Mouse (Mus musculus): ENCODE data around the gene She. TPM values are rescaled to one million over a fixed set of nuclear protein-coding genes. Genes with fewer than 3 reads are reported as not detected.

The She gene
- polyA plus RNA-seq, 1 experiment from 2014 or later = 2.5 TPM

DNA sequence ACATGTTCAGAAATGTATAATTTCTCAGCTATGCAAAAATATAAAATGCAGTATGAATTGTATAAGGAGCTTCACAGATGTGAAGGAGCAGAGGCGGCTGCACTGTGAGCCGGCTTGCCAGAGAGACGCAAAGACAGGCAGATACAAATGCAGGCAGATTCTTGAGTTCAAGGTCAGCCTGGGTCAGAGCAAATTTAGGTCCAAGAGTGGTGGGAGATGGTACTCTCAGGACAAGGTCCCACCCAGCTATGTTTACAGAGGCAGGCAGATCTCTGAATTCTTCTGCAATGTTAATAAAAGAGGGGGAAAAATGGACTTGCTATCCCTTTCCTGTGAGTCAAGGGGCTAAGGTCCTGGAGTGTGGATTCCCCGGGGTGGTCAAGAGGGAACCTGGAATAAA lies 34.6 kb downstream of the She start:
- Histone ChIP-seq H3K27me3 (no peaks in the 10 kb centered on the region), H3K9ac (no peak overlapping the region), H3K4me2 (no peak overlapping the region), H3K4me3 (no peak overlapping the region), H3K36me3 (no peaks in the 10 kb centered on the region), H3K9me3 (no peaks in the 10 kb centered on the region), H3K27ac (replicated peaks) (no peak overlapping the region), H3K4me1 (replicated peaks) (peaks cover 46% of the 10 kb centered on the region)
- no peak for ATAC-seq (ENCODE audit: low read depth)
- 83% methylated on average over 4 of the region's 4 CpGs for WGBS

DNA sequence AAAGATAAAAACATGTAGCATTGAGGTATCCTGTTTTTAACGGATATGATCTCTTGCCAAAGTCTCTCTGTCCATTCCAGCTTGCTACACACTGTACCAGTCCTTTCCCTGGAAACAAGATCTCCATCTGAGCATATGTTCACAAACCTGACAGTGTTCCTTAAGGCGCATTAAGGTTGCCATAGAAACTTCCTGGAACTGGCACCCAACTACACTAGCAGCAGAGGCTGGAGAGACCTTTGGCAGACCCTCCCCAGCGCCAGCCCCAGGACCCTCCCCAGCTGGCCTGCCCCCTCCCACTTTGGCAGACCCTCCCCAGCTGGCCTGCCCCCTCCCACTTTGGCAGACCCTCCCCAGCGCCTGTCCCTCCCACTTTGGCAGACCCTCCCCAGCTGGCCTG lies 36.5 kb downstream of the She start:
- no peaks in the 10 kb centered on the region for H3K9me3 ChIP-seq
- no peaks in the 10 kb centered on the region for H3K36me3 ChIP-seq
- ATAC-seq (ENCODE audit: low read depth) = peak; percentile 85
- no peak overlapping the region for H3K4me3 ChIP-seq
- H3K27ac ChIP-seq (replicated peaks) = peak overlapping the region; percentile 6; the same call in 1 of the 2 replicates
- 58% methylated on average over 4 of the region's 4 CpGs for WGBS
- H3K4me1 ChIP-seq (replicated peaks) = peaks cover 42% of the 10 kb centered on the region
- H3K9ac ChIP-seq = no peak overlapping the region
- H3K4me2 ChIP-seq = no peak overlapping the region
- no peaks in the 10 kb centered on the region for H3K27me3 ChIP-seq

DNA sequence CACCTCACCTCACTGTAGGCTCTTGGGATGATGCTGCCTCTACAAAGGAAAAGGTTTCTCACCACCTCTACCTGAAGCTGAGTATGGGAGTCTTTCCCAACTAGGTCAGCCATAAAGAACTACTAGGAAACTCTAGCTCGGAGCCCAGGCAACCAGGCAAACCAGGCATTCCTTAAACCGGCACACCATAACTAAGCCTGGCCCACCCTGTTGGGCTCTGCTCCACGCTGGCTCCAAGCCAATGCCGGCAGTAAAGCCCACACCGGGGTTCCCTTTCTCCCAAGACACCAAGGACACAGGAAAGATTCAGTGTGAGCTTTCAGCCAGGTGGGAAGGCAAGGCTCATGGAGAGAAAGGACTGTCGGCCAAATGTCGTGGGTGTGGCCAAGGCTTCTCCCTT lies 37.2 kb downstream of the She start:
- peak; percentile 81 for ATAC-seq (ENCODE audit: low read depth)

DNA sequence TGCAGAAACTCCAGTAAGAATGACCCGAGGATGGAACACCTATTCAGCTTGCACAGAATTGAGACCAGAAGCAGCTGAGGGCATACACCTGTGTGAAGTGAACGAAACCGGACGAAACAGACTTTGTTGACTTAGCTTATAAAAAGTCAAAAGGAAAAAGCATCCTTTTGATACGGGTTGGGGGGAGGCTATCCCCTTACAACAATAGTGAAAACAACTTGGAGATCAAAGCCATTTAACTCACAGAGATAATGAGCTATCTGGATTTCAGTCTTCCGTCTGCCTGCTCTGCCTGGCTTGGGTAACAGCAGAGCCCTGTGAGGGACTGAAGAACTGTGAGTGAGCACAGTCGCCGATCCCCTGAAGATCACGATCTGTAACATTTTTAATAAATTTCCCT lies 37.8 kb downstream of the She start:
- Histone ChIP-seq H3K9ac (no peak overlapping the region), H3K36me3 (no peaks in the 10 kb centered on the region), H3K4me1 (replicated peaks) (peaks cover 42% of the 10 kb centered on the region), H3K9me3 (no peaks in the 10 kb centered on the region), H3K4me2 (no peak overlapping the region), H3K27ac (replicated peaks) (peak overlapping the region; percentile 46; the same call in 1 of the 2 replicates), H3K4me3 (no peak overlapping the region), H3K27me3 (no peaks in the 10 kb centered on the region)
- WGBS = 59% methylated on average over 9 of the region's 9 CpGs
- no peak for ATAC-seq (ENCODE audit: low read depth)

More for the DNA sequence above, 37.2 kb downstream of the She start:
- H3K27me3 ChIP-seq = no peaks in the 10 kb centered on the region
- peak overlapping the region; percentile 46; the same call in 1 of the 2 replicates for H3K27ac ChIP-seq (replicated peaks)
- no peak overlapping the region for H3K4me3 ChIP-seq
- H3K4me2 ChIP-seq = no peak overlapping the region
- no peak overlapping the region for H3K9ac ChIP-seq
- H3K4me1 ChIP-seq (replicated peaks) = peaks cover 42% of the 10 kb centered on the region
- no peaks in the 10 kb centered on the region for H3K36me3 ChIP-seq
- H3K9me3 ChIP-seq = no peaks in the 10 kb centered on the region
- WGBS = 19% methylated on average over 7 of the region's 7 CpGs

DNA sequence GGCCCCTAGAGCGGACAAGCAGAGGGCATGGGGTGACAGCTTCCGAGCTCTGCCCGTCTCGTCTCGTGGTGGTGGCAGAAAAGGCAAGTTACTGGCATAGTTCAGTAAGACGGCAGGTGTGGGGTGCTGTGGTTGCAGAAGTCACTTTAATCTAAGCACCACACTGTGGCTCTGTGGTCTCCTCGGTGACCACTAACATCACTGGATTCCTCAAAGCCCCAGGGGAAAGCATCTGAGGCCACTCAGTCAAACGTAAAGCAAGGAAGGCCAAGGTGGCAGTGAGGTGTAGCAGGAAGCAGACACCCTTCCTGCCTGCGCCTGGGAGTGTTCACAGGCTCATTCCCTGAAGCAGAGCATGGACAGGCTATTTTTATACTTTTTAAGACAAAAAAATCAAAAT lies 38.4 kb downstream of the She start:
- ATAC-seq (ENCODE audit: low read depth) = no peak
- no peak overlapping the region for H3K27ac ChIP-seq (replicated peaks)
- WGBS = 70% methylated on average over 9 of the region's 9 CpGs
- H3K4me3 ChIP-seq = no peak overlapping the region
- H3K9me3 ChIP-seq = no peaks in the 10 kb centered on the region
- H3K27me3 ChIP-seq = no peaks in the 10 kb centered on the region
- H3K4me2 ChIP-seq = no peak overlapping the region
- H3K9ac ChIP-seq = no peak overlapping the region
- peaks cover 42% of the 10 kb centered on the region for H3K4me1 ChIP-seq (replicated peaks)
- no peaks in the 10 kb centered on the region for H3K36me3 ChIP-seq

DNA sequence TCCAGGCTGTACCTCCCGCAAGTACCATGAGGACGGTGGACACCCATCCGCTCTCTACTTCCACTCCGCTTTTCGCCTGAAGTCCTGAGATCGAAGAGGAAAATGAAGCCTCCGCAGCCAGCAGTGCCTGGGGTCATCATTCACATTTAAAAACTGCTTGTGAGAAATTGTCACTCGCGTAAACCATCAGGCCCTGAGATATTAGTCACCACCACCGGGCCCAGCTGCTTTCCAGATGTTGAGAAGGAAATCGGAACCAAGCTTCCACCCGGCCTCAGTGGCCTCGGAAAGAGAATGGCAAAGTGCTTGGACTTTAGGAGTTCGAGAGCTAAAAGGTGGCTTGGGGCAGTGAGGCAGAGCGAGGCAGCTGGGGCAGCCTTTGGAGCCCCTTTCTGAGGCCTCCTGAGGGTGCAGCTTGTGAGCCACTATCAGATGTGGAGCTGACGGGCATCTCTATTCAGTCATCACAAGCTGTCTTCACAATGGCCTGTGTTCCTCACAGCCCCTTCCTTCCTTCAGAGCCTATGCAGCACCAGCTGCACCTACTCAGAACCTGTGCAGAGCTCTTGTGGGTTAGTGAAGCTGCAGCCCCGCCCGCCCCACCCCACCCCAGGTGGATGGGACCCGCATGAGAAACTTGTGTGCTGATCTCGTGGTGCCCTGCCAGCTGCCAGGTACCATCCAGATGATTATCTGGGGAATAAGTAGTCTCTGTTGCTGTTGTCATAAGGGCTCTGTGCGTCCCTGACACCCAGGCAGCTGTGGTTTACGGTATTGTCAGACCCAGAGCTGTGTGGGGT lies 39.5 kb downstream of the She start:
- H3K4me2 ChIP-seq = no peak overlapping the region
- H3K36me3 ChIP-seq = no peaks in the 10 kb centered on the region
- H3K4me1 ChIP-seq (replicated peaks) = peaks cover 32% of the 10 kb centered on the region
- WGBS = 77% methylated on average over 22 of the region's 22 CpGs
- H3K9ac ChIP-seq = 0 out of 2 replicates have a peak overlapping the region, but pooled peaks have one; percentile 34
- ATAC-seq (ENCODE audit: low read depth) = no peak
- H3K9me3 ChIP-seq = no peaks in the 10 kb centered on the region
- H3K4me3 ChIP-seq = no peak overlapping the region
- no peaks in the 10 kb centered on the region for H3K27me3 ChIP-seq
- H3K27ac ChIP-seq (replicated peaks) = no peak overlapping the region

DNA sequence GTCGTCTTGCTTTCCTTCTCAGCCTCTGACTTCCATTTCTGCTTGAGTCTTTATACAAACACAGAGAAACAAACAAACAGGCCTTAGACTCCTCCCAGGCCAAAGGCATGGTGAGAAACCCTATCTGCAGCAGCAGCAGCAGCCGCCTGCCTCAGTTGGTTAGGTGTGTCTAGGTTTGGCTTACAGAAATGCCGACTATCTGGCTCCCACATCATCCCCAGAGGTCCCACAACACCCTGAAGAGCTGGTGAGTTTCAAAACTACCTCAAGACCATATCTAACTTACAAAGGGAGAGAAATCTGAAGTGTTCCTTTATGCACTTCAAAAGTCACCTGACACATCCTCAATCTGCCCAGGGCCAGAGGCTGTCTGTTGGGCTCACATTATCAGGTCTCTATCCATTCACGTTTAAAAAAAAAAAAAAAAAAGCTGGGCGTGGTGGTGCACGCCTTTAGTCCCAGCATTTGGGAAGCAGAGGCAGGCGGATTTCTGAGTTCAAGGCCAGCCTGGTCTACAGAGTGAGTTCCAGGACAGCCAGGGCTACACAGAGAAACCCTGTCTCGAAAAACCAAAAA lies 40.3 kb downstream of the She start:
- H3K4me1 ChIP-seq (replicated peaks) = peaks cover 27% of the 10 kb centered on the region
- H3K9me3 ChIP-seq = no peaks in the 10 kb centered on the region
- H3K36me3 ChIP-seq = no peaks in the 10 kb centered on the region
- no peak overlapping the region for H3K4me3 ChIP-seq
- ATAC-seq (ENCODE audit: low read depth) = no peak
- H3K9ac ChIP-seq = no peak overlapping the region
- no peak overlapping the region for H3K27ac ChIP-seq (replicated peaks)
- WGBS = 79% methylated on average over 8 of the region's 8 CpGs
- H3K27me3 ChIP-seq = no peaks in the 10 kb centered on the region
- no peak overlapping the region for H3K4me2 ChIP-seq

- Histone ChIP-seq H3K9me3 (no peaks in the 10 kb centered on the region), H3K27me3 (no peaks in the 10 kb centered on the region), H3K4me3 (no peak overlapping the region), H3K4me2 (no peak overlapping the region), H3K9ac (no peak overlapping the region), H3K27ac (replicated peaks) (no peak overlapping the region), H3K36me3 (no peaks in the 10 kb centered on the region), H3K4me1 (replicated peaks) (peaks cover 27% of the 10 kb centered on the region)
- ATAC-seq (ENCODE audit: low read depth) = no peak
- WGBS = 87% methylated on average over 7 of the region's 7 CpGs
These were observed 41.0 kb downstream of the She start for GRCm38 (mm10) chr3:89872209-89872608.

- Histone ChIP-seq H3K9me3 (no peaks in the 10 kb centered on the region), H3K9ac (no peak overlapping the region), H3K4me1 (replicated peaks) (peaks cover 23% of the 10 kb centered on the region), H3K27me3 (no peaks in the 10 kb centered on the region), H3K27ac (replicated peaks) (no peak overlapping the region), H3K4me3 (no peak overlapping the region), H3K4me2 (no peak overlapping the region), H3K36me3 (no peaks in the 10 kb centered on the region)
- WGBS = 86% methylated on average over 6 of the region's 6 CpGs
- ATAC-seq (ENCODE audit: low read depth) = no peak
These were observed 41.5 kb downstream of the She start for GRCm38 (mm10) chr3:89872684-89873083.

DNA sequence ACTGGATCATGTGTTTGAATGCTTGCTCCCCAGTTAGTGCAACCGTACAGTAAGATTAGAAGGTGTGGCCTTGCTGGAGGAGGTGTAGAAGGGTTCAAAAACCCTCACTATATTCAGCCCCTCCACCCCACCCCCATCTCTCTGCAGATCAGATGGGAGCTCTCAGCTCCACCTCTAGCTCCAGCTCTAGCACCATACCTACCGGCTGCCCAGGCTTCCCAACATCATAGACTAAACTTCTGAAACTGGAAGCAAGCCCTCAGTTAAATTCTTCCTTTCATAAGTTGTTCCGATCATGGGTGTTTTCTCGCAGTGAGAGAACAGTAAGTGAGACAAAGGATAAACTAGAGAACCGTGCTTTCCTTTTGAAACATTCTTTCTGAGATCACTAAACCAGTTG lies 42.9 kb downstream of the She start:
- no peak for ATAC-seq (ENCODE audit: low read depth)

DNA sequence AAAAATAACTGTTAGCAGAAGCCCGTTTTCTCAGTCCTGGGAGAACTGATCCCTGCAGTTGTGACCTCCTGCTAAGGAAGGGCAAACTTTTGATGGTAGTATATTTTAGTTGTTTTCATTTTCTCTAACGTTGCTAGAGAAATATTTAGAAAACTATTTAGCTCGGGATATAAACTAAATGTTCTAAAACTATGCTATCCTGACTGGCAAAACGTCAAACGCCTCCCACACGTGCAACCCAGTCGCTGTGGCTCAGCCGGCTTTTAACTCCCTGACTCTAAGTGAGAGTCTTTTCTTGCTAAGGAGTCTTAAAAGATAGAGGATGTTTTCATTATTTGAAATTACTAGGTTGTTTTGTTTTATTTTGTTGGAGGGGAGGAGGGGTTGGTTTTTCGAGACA lies 43.9 kb downstream of the She start:
- H3K4me1 ChIP-seq (replicated peaks) = peaks cover 8% of the 10 kb centered on the region; the same call in 1 of the 2 replicates
- H3K4me3 ChIP-seq = no peak overlapping the region
- no peak overlapping the region for H3K4me2 ChIP-seq
- no peak overlapping the region for H3K27ac ChIP-seq (replicated peaks)
- H3K27me3 ChIP-seq = no peaks in the 10 kb centered on the region
- no peaks in the 10 kb centered on the region for H3K36me3 ChIP-seq
- no peak for ATAC-seq (ENCODE audit: low read depth)
- WGBS = 91% methylated on average over 9 of the region's 9 CpGs
- H3K9me3 ChIP-seq = no peaks in the 10 kb centered on the region
- no peak overlapping the region for H3K9ac ChIP-seq

More for the DNA sequence above, 42.9 kb downstream of the She start:
- H3K4me1 ChIP-seq (replicated peaks) = peaks cover 11% of the 10 kb centered on the region; the same call in 1 of the 2 replicates
- 90% methylated on average over 5 of the region's 5 CpGs for WGBS
- H3K4me3 ChIP-seq = no peak overlapping the region
- no peaks in the 10 kb centered on the region for H3K36me3 ChIP-seq
- H3K27me3 ChIP-seq = no peaks in the 10 kb centered on the region
- no peaks in the 10 kb centered on the region for H3K9me3 ChIP-seq
- H3K4me2 ChIP-seq = no peak overlapping the region
- no peak overlapping the region for H3K9ac ChIP-seq
- H3K27ac ChIP-seq (replicated peaks) = no peak overlapping the region

GRCm38 (mm10) chr3:89875781-89876180 lies 44.6 kb downstream of the She start:
- no peak for ATAC-seq (ENCODE audit: low read depth)
- Histone ChIP-seq H3K36me3 (no peaks in the 10 kb centered on the region), H3K27ac (replicated peaks) (no peak overlapping the region), H3K4me3 (no peak overlapping the region), H3K9ac (no peak overlapping the region), H3K4me2 (no peak overlapping the region), H3K9me3 (no peaks in the 10 kb centered on the region), H3K4me1 (replicated peaks) (peaks cover 3% of the 10 kb centered on the region; the same call in 1 of the 2 replicates), H3K27me3 (no peaks in the 10 kb centered on the region)
- WGBS = 75% methylated on average over 8 of the region's 8 CpGs

Measured in neural tube, embryonic 13.5 days (tissue).